Mouse (Mus musculus) heart, embryonic 14.5 days (tissue): ENCODE measurements around the gene Nsl1. TPM values are rescaled to one million over a fixed set of nuclear protein-coding genes. Genes with fewer than 3 reads are reported as not detected.

Experiments used
- ATAC-seq: fragments of 200-750 bp; cut with Nextera tagmentation; 2 replicates; pipeline ENCODE4 v1.8.0; 2017; ENCODE audit warnings: low read depth, moderate TSS enrichment; ENCODE audit not compliant: insufficient number of reproducible peaks, insufficient read depth, low FRiP score
- H3K27ac ChIP-seq, 2 experiments: fragments of 200-500 bp in 1 of 2; fragments of 300-500 bp in 1 of 2; sonication (generic) in 1 of 2; replicated peaks in 1 of 2; 2 replicates each; pipeline ENCODE4 v1.5.1; 2012 to 2014; ENCODE audit warnings: low read depth in 2 of 2, low read length in 2 of 2, control low read depth in 1 of 2, mild to moderate bottlenecking in 1 of 2, mixed read lengths in 1 of 2; ENCODE audit not compliant: control insufficient read depth in 1 of 2, insufficient read depth in 1 of 2
- H3K27me3 ChIP-seq: fragments of 300-500 bp; sonication (generic); 2 replicates; pipeline ENCODE4 v1.6.1; 2014; ENCODE audit warnings: mild to moderate bottlenecking, low read length, control low read depth; ENCODE audit not compliant: control insufficient read depth, insufficient read depth
- H3K36me3 ChIP-seq: fragments of 300-500 bp; sonication (generic); 2 replicates; pipeline ENCODE4 v1.6.1; 2014; ENCODE audit warnings: mild to moderate bottlenecking, control low read depth, low read length, mixed read lengths; ENCODE audit not compliant: control insufficient read depth, insufficient read depth
- H3K4me1 ChIP-seq, 2 experiments: fragments of 200-500 bp in 1 of 2; fragments of 300-500 bp in 1 of 2; sonication (generic) in 1 of 2; 2 replicates each; pipeline ENCODE4 v1.6.1; 2012 to 2014; ENCODE audit warnings: low read length in 2 of 2, control low read depth in 1 of 2, mixed read lengths in 1 of 2; ENCODE audit not compliant: control insufficient read depth in 2 of 2, insufficient read depth in 2 of 2
- H3K4me2 ChIP-seq: fragments of 300-500 bp; sonication (generic); 2 replicates; pipeline ENCODE4 v1.6.1; 2014; ENCODE audit warnings: mild to moderate bottlenecking, low read length
- H3K4me3 ChIP-seq, 2 experiments: fragments of 200-500 bp in 1 of 2; fragments of 300-500 bp in 1 of 2; sonication (generic) in 1 of 2; 2 replicates each; pipeline ENCODE4 v1.5.1; 2012 to 2014; ENCODE audit warnings: low read length in 2 of 2, mild to moderate bottlenecking in 2 of 2, control low read depth in 1 of 2, low read depth in 1 of 2, moderate library complexity in 1 of 2; ENCODE audit not compliant: control insufficient read depth in 1 of 2, insufficient read depth in 1 of 2
- H3K9ac ChIP-seq: fragments of 300-500 bp; sonication (generic); 2 replicates; pipeline ENCODE4 v1.6.1; 2014; ENCODE audit warnings: mild to moderate bottlenecking, low read length
- H3K9me3 ChIP-seq: fragments of 300-500 bp; sonication (generic); 2 replicates; pipeline ENCODE4 v1.6.1; 2016; ENCODE audit warnings: low read length, control low read depth; ENCODE audit not compliant: control insufficient read depth
- WGBS: fragments of 180-500 bp; shearing (Covaris S2); extraction: QIAGEN DNeasy Blood & Tissue Kit; methylation state at CpG from one replicate; pipeline ENCODE4 v1.1.7; 2014; 5-methylcytosine and 5-hydroxymethylcytosine counted together
- polyA plus RNA-seq: library from polyadenylated mRNA; unstranded; fragments of >200 nt; fragmentation: Nextera tagmentation; extraction: Ambion mirVana; gene quantifications from 2 replicates; pipeline ENCODE4 v1.2.1, GENCODE M21; 2014

Nsl1 gene
- polyA plus RNA-seq, 1 experiment from 2014 or later = 12.9 TPM

DNA sequence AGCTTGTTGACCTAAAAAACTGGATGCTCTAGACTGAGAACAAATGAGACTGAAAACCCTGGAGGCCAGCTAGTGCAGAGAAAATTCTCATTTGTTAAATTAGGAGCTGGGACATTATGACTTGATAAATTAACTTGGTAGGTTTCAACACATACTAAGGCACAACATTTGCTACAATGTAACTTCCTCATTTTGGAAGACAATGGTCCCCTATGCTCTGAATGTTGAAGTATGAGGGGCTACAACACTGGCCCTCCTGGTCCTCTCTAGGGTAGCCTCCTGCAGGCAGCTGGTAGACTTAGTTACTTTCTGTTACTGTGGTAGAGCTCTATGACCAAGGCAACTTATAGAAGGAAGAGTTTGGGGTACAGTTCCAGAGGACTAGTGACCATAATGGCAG, 21.5 kb upstream of the Nsl1 start:
- Histone ChIP-seq H3K4me2 (no peak overlapping the region), H3K9me3 (no peaks in the 10 kb centered on the region), H3K9ac (no peak overlapping the region), H3K4me1 (no peaks in the 10 kb centered on the region), H3K27me3 (no peaks in the 10 kb centered on the region), H3K36me3 (peaks cover 5% of the 10 kb centered on the region; the same call in 1 of the 2 replicates), H3K4me3 (no peak overlapping the region), H3K27ac (no peak overlapping the region)
- no peak for ATAC-seq

DNA sequence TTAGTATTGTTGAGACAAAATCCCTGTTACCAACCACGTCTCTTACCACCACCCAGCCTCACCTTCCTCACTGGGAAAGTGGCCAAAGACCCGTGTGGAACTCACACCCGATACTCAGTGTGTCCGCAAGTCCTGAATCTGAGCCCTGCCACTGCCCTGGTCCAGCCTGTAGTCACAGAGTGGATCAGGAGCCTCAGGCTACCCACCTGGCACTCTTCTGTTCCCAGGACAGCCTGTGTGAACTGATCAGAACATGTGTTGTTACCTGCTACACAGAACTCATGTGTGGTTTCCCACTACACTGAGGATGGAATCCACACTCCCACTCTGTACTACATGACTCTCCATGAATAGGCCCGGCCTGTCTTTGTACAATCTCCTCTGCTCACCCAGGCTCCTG, 20.7 kb upstream of the Nsl1 start:
- WGBS = 77% methylated on average over 5 of the region's 5 CpGs
- no peak for ATAC-seq
- Histone ChIP-seq H3K36me3 (peaks cover 5% of the 10 kb centered on the region; the same call in 1 of the 2 replicates), H3K4me2 (no peak overlapping the region), H3K27ac (no peak overlapping the region), H3K9me3 (no peaks in the 10 kb centered on the region), H3K27me3 (no peaks in the 10 kb centered on the region), H3K4me1 (no peaks in the 10 kb centered on the region), H3K4me3 (no peak overlapping the region), H3K9ac (no peak overlapping the region)

GRCm38 (mm10) chr1:191042688-191043087, 20.1 kb upstream of the Nsl1 start:
- Histone ChIP-seq H3K9ac (no peak overlapping the region), H3K4me2 (no peak overlapping the region), H3K9me3 (no peaks in the 10 kb centered on the region), H3K36me3 (peaks cover 5% of the 10 kb centered on the region; the same call in 1 of the 2 replicates), H3K4me1 (no peaks in the 10 kb centered on the region), H3K4me3 (no peak overlapping the region), H3K27ac (no peak overlapping the region), H3K27me3 (no peaks in the 10 kb centered on the region)
- no peak for ATAC-seq
- WGBS = 61% methylated on average over 3 of the region's 3 CpGs

GRCm38 (mm10) chr1:191045264-191045663, 17.5 kb upstream of the Nsl1 start:
- 93% methylated on average over 2 of the region's 2 CpGs for whole genome bisulfite sequencing
- H3K4me2 ChIP-seq = no peak overlapping the region
- H3K27me3 ChIP-seq = no peaks in the 10 kb centered on the region
- no peak for ATAC-seq
- H3K9ac ChIP-seq = no peak overlapping the region
- peaks cover 5% of the 10 kb centered on the region; the same call in 1 of the 2 replicates for H3K36me3 ChIP-seq
- H3K27ac ChIP-seq = no peak overlapping the region
- H3K9me3 ChIP-seq = no peaks in the 10 kb centered on the region
- H3K4me1 ChIP-seq = no peaks in the 10 kb centered on the region
- H3K4me3 ChIP-seq = no peak overlapping the region

DNA sequence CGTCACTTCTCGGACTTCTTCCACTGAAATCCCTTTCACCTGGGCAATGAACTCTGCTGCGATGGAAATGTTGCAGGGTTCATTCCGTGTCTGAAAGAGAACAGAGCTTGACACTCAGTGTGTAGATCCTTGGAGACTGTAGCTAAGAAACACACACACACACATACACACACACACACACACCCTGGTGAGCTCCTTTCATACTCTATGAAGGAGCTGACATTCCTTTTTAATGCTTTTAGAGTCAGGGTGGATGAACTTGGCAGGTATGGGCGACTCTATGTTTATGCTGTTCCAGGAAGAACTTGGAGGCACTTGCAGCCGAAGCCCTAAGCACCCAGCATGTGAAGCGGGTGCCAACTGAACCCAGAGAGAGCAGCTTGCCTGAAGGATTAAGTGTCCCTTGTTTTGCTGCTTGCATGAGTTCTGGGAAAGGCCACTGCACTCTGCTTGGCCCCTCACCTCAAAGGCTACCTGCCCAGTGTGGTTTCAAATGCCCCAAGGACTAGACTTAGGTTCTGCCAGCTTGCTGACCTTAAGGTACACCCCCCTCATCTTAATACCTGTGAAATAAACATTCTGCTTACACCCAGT, 16.5 kb upstream of the Nsl1 start:
- Histone ChIP-seq H3K9me3 (no peaks in the 10 kb centered on the region), H3K4me3 (no peak overlapping the region)

DNA sequence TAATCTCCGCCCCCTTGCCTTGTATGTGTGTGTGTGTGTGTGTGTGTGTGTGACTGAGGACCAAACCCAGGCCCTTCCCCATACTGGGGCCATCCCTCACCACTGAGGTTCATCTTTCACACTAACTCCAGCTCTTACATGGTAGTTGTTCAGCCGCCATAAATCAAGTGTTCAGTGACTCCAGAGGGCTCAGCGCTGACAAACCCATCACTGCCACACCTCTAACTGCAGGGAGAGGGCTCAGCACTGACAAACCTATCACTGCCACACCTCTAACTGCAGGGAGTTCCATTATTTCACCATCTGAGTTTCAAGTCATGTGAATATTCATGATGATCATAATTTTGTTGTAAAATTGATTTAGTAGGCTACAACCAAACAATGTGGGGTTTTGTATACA, 9.3 kb upstream of the Nsl1 start:
- H3K4me1 ChIP-seq = no peaks in the 10 kb centered on the region
- 65% methylated on average over 3 of the region's 3 CpGs for WGBS
- ATAC-seq = no peak
- peaks cover 26% of the 10 kb centered on the region for H3K36me3 ChIP-seq
- H3K9ac ChIP-seq = no peak overlapping the region
- no peak overlapping the region for H3K4me2 ChIP-seq
- no peaks in the 10 kb centered on the region for H3K27me3 ChIP-seq
- H3K4me3 ChIP-seq = no peak overlapping the region
- no peaks in the 10 kb centered on the region for H3K9me3 ChIP-seq
- no peak overlapping the region for H3K27ac ChIP-seq

More for the DNA sequence above, 16.5 kb upstream of the Nsl1 start:
- 60% methylated on average over 7 of the region's 7 CpGs for WGBS
- H3K27me3 ChIP-seq = no peaks in the 10 kb centered on the region
- no peak for ATAC-seq
- H3K9ac ChIP-seq = no peak overlapping the region
- no peak overlapping the region for H3K27ac ChIP-seq
- H3K36me3 ChIP-seq = peaks cover 5% of the 10 kb centered on the region; the same call in 1 of the 2 replicates
- H3K4me2 ChIP-seq = no peak overlapping the region
- no peaks in the 10 kb centered on the region for H3K4me1 ChIP-seq

GRCm38 (mm10) chr1:191054870-191055532, 7.8 kb upstream of the Nsl1 start:
- Histone ChIP-seq H3K9me3 (no peaks in the 10 kb centered on the region), H3K36me3 (peaks cover 26% of the 10 kb centered on the region), H3K4me2 (no peak overlapping the region), H3K9ac (no peak overlapping the region), H3K27ac (no peak overlapping the region), H3K4me1 (no peaks in the 10 kb centered on the region), H3K27me3 (no peaks in the 10 kb centered on the region), H3K4me3 (no peak overlapping the region)
- no peak for ATAC-seq
- 58% methylated on average over 8 of the region's 8 CpGs for WGBS

DNA sequence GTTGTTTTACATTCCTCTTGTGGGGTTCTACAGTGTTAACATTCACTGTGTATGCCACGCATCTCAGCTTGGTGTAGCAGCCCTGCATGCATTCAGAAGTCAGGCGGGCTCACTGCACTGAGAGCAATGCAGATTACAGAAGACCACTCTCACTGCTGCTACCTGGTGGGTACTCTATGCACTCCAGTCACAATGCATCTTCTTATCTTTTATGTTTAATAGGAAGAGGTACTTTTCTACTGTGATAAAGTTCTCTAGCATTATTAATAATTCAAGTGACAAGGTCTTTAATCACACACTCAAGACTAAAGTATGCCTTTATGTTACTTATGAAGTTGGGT, 7.3 kb upstream of the Nsl1 start:
- 52% methylated on average over 2 of the region's 2 CpGs for WGBS

More for the DNA sequence above, 7.3 kb upstream of the Nsl1 start:
- peaks cover 26% of the 10 kb centered on the region for H3K36me3 ChIP-seq
- H3K9me3 ChIP-seq = no peaks in the 10 kb centered on the region
- H3K9ac ChIP-seq = no peak overlapping the region
- no peak overlapping the region for H3K27ac ChIP-seq
- ATAC-seq = no peak
- H3K4me1 ChIP-seq = no peaks in the 10 kb centered on the region
- H3K4me3 ChIP-seq = no peak overlapping the region
- no peak overlapping the region for H3K4me2 ChIP-seq
- H3K27me3 ChIP-seq = no peaks in the 10 kb centered on the region
